Mouse (Mus musculus) spleen, adult 2 months (tissue): ENCODE measurements around the gene 1810049J17Rik. TPM values are rescaled to one million over a fixed set of nuclear protein-coding genes. Genes with fewer than 3 reads are reported as not detected.
"Not testable (repeated sequence)": the region's sequence is repeated elsewhere in the genome, so short reads cannot be mapped to it uniquely, and the experiment has no call there.

Experiments used
- DNase-seq, 2 experiments: peaks; one replicate each; pipeline versions ENCODE4 v3.0.0 to v3.0.0-alpha.2; 2012 to 2021; ENCODE audit warnings: low spot score in 2 of 2, low read depth in 1 of 2
- H3K27ac ChIP-seq: fragments of 200-500 bp; 2 replicates; pipeline ENCODE4 v1.5.1; 2012; ENCODE audit warnings: low read length, inconsistent platforms; ENCODE audit not compliant: insufficient read depth
- H3K27me3 ChIP-seq: fragments of 200-500 bp; 2 replicates; pipeline ENCODE4 v1.6.1; 2012; ENCODE audit warnings: mild to moderate bottlenecking, moderate library complexity, low read length, inconsistent platforms; ENCODE audit not compliant: control insufficient read depth, insufficient read depth
- H3K36me3 ChIP-seq: fragments of 200-500 bp; 2 replicates; pipeline ENCODE4 v1.6.1; 2012; ENCODE audit warnings: mild to moderate bottlenecking, low read length, inconsistent platforms; ENCODE audit not compliant: control insufficient read depth, insufficient read depth
- H3K4me1 ChIP-seq: fragments of 200-500 bp; 2 replicates; pipeline ENCODE4 v1.6.1; 2011; ENCODE audit warnings: inconsistent platforms; ENCODE audit not compliant: control insufficient read depth, insufficient read depth, insufficient read length
- H3K4me3 ChIP-seq: fragments of 200-500 bp; 2 replicates; pipeline ENCODE4 v1.5.1; 2011; ENCODE audit warnings: mild to moderate bottlenecking, inconsistent platforms; ENCODE audit not compliant: insufficient read depth, insufficient read length; ENCODE audit errors: extremely low read depth
- CTCF ChIP-seq: fragments of 200-500 bp; IDR thresholded peaks from 2 replicates; pipeline ENCODE4 v1.5.1; 2011; ENCODE audit warnings: mild to moderate bottlenecking, inconsistent platforms; ENCODE audit not compliant: insufficient read depth, insufficient read length, insufficient replicate concordance; ENCODE audit errors: extremely low read depth
- POLR2A ChIP-seq: fragments of 200-500 bp; IDR thresholded peaks from 2 replicates; pipeline ENCODE4 v1.6.1; 2011; ENCODE audit warnings: low read depth, low read length, inconsistent platforms
- WGBS: fragments of 180-500 bp; shearing (Covaris S2); methylation state at CpG from one replicate; pipeline ENCODE4 v1.1.7; 2018; 5-methylcytosine and 5-hydroxymethylcytosine counted together
- polyA plus RNA-seq: library from polyadenylated mRNA; depleted of rRNA; stranded (reverse); fragments of >200 nt; gene quantifications from 2 replicates; pipeline ENCODE4 v1.2.3, GENCODE M21; 2012; rRNA removed

1810049J17Rik gene
- polyA plus RNA-seq: 0.28 TPM in 1 of 2 replicates, not detected in the other

DNA sequence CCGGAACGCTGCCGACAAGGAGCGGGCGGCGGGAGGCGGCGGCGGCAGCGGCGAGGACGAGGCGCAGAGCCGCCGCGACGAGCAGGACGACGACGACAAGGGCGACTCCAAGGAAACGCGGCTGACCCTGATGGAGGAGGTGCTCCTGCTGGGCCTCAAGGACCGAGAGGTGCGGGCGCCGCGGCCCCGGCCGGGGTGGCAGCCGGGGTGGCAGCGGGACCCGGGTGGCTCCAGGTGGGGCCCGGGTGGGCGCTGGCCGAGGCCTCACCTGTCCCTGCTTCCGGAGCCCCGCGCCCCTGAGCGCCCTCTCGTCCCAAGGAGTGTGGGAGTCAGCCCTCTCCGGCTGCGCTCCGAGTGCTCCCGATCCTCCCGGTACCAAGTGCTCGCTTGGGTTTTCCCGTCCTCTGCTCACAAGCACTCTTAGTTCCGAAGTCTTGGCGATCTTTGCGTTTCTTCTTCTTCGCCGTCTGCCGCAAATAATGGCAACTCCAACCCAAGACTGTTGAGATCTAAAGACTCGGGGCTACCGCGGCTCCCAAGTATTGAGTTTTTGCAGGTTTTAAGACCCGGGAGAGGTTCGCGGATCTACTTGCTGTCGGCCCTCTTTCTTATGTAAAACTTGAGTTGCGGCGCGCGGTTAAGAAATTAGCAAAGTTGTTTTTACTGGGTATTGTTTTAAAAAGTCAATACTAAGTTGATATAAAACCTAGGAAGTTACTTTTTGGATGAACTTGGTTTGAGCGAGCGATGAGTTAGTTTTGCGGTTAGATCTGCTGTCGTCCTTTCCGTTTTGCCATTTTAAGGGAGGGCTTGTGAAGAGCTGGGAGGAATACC, at the start of gene 1810049J17Rik:
Gene 1810049J17Rik (minus strand): TSS at position 112 of the 834 bp plus-strand sequence.
- Histone ChIP-seq H3K4me1 (peaks cover 5% of the 10 kb centered on the region), H3K4me3 (peak within 1 kb of the TSS; percentile 92), H3K27me3 (no peaks in the 10 kb centered on the region; the same call in 1 of the 2 replicates), H3K27ac (peak within 1 kb of the TSS; percentile 92), H3K36me3 (no peaks in the 10 kb centered on the region)
- DNase-seq: peak; percentile 11 to 29
- TF ChIP-seq POLR2A (no peak), CTCF (no peak)
- WGBS: under 1% methylated on average over 54 of the region's 70 CpGs

- H3K4me1 ChIP-seq: peaks cover 2% of the 10 kb centered on the region; the same call in 1 of the 2 replicates
- WGBS: 7% methylated on average over 8 of the region's 8 CpGs
- H3K4me3 ChIP-seq: no peak overlapping the region
These were observed 49.5 kb upstream of the 1810049J17Rik start for GRCm38 (mm10) chr15:12371183-12371582.

DNA sequence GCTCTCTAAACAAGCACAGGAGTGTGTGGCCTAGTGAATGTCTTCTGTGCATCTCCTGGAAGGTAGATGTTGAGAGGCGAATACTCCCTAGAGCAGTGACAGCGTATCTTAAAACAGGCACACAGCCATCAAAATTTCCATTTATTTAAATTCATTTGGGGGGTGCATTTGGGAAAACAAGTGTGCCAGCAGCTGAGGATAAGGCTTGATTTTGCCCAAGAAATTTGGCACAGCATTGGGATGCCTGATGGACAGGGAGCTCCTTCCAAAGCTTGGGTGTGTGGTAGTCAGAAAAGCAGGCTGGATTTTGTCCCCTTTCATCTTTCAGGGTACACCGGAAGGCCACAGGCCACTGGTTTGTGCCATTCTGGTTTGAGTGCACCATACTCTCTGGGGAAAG, 48.4 kb upstream of the 1810049J17Rik start:
- no peaks in the 10 kb centered on the region for H3K4me1 ChIP-seq
- 94% methylated on average over 3 of the region's 3 CpGs for WGBS
- H3K4me3 ChIP-seq: no peak overlapping the region
- no peaks in the 10 kb centered on the region for H3K36me3 ChIP-seq
- TF ChIP-seq POLR2A: no peak
- no peak for TF ChIP-seq CTCF
- no peak for DNase-seq
- H3K27me3 ChIP-seq: no peaks in the 10 kb centered on the region
- no peak overlapping the region for H3K27ac ChIP-seq

More at GRCm38 (mm10) chr15:12371183-12371582, 49.5 kb upstream of the 1810049J17Rik start:
- TF ChIP-seq CTCF (peak; percentile 69; the same call in 1 of the 2 replicates), POLR2A (no peak)
- H3K27ac ChIP-seq: no peak overlapping the region
- no peaks in the 10 kb centered on the region for H3K36me3 ChIP-seq
- no peaks in the 10 kb centered on the region for H3K27me3 ChIP-seq
- DNase-seq: peak; percentile 40 to 56

- H3K27ac ChIP-seq: no peak overlapping the region
- no peaks in the 10 kb centered on the region for H3K4me1 ChIP-seq
- no peaks in the 10 kb centered on the region for H3K27me3 ChIP-seq
- 85% methylated on average over 4 of the region's 4 CpGs for WGBS
- TF ChIP-seq CTCF: no peak
- TF ChIP-seq POLR2A: no peak
- H3K36me3 ChIP-seq: no peaks in the 10 kb centered on the region
- DNase-seq: no peak
- no peak overlapping the region for H3K4me3 ChIP-seq
These were observed 47.2 kb upstream of the 1810049J17Rik start for GRCm38 (mm10) chr15:12368850-12369249.

GRCm38 (mm10) chr15:12368357-12368756, 46.7 kb upstream of the 1810049J17Rik start:
- Histone ChIP-seq H3K36me3 (no peaks in the 10 kb centered on the region), H3K4me3 (no peak overlapping the region), H3K4me1 (no peaks in the 10 kb centered on the region), H3K27me3 (no peaks in the 10 kb centered on the region), H3K27ac (no peak overlapping the region)
- no peak for DNase-seq
- 93% methylated on average over 11 of the region's 11 CpGs for WGBS
- no peak for TF ChIP-seq POLR2A
- no peak for TF ChIP-seq CTCF

- no peaks in the 10 kb centered on the region for H3K4me1 ChIP-seq
- DNase-seq: no peak
- WGBS: 70% methylated on average over 13 of the region's 13 CpGs
- H3K27me3 ChIP-seq: no peaks in the 10 kb centered on the region
- H3K36me3 ChIP-seq: no peaks in the 10 kb centered on the region
- TF ChIP-seq CTCF (no peak), POLR2A (no peak)
- no peak overlapping the region for H3K4me3 ChIP-seq
- no peak overlapping the region for H3K27ac ChIP-seq
These were observed 45.8 kb upstream of the 1810049J17Rik start for GRCm38 (mm10) chr15:12367306-12368080.

- H3K27ac ChIP-seq, DNase-seq, H3K36me3 ChIP-seq, H3K27me3 ChIP-seq, H3K4me3 ChIP-seq, H3K4me1 ChIP-seq: not testable (repeated sequence)
- WGBS: 89% methylated on average over 11 of the region's 11 CpGs
These were observed 45.0 kb upstream of the 1810049J17Rik start for GRCm38 (mm10) chr15:12366580-12367305.
